Mouse (Mus musculus) granulocyte monocyte progenitor cell, adult 5-6 weeks (primary cell): ENCODE measurements around the gene Cc2d1a. TPM values are rescaled to one million over a fixed set of nuclear protein-coding genes. Genes with fewer than 3 reads are reported as not detected.

Experiments used
- ATAC-seq: replicated peaks from 2 replicates; pipeline ENCODE4 v1.8.0; 2016; ENCODE audit warnings: mild to moderate bottlenecking, moderate TSS enrichment, inconsistent platforms; ENCODE audit not compliant: poor library complexity, severe bottlenecking
- total RNA-seq, 2 experiments: library from RNA; stranded (forward) in 1 of 2; stranded (reverse) in 1 of 2; fragments of 200-712, 200-1000 nt in 1 of 2; fragments of >200 nt in 1 of 2; fragmentation: Nextera tagmentation in 1 of 2; gene quantifications; 2 replicates each; pipeline ENCODE4 v1.2.3; 2014 to 2017

Gene Cc2d1a
- total RNA-seq, 2 experiments from 2014 or later = 9.0 to 11.8 TPM

DNA sequence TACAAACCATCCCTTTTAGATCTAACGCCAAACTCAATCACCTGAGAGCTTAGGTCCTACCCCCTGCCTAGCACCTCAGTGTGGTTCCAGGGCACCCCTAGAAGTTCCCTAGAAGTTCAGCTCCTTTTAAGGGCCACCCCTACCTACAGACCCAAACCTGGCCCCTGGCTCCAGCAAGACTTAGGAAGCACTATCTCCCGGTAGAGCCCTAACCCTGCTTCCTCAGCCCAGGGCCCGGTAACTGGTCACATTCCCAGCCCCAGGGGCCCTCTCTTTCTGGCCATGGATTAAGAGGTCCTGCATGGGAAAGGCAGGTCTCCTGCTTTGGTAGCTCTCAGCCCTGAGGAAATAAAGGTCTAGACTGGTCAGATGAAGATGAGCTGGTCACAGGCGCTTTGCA is 32.2 kb upstream of the Cc2d1a start:
- ATAC-seq = no peak

DNA sequence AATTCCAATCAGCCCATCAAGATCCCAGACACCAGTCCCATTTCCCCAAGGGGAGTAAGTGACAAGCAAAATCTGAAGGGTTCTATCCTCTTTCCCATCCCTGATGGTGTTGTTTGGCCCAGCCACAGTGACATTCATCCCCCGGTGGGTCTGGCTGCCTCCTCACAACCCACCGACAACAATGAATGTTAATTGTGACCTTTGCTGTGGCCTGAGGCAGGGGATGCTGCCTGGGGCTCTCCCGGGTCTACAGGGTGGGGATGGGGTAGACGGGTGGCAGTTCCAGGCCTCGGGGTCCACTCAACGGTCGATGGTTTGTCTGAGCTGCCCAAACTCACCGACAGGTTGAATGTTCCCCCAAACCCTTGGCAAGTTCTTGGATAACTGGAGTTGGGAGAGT is 30.9 kb upstream of the Cc2d1a start:
- no peak for ATAC-seq

GRCm38 (mm10) chr8:84177405-84177804 is 29.7 kb upstream of the Cc2d1a start:
- no peak for ATAC-seq

GRCm38 (mm10) chr8:84176560-84176959 is 28.8 kb upstream of the Cc2d1a start:
- ATAC-seq = 0 out of 2 replicates have a peak, but pooled peaks have one; percentile 39

- no peak for ATAC-seq
Measured at GRCm38 (mm10) chr8:84173861-84174260, 26.1 kb upstream of the Cc2d1a start.

- ATAC-seq = no peak
Measured at GRCm38 (mm10) chr8:84170096-84170495, 22.4 kb upstream of the Cc2d1a start.

- no peak for ATAC-seq
Measured at GRCm38 (mm10) chr8:84167696-84168095, 20.0 kb upstream of the Cc2d1a start.

- peak; percentile 69 for ATAC-seq
Measured at GRCm38 (mm10) chr8:84157620-84158019, 9.9 kb upstream of the Cc2d1a start.

DNA sequence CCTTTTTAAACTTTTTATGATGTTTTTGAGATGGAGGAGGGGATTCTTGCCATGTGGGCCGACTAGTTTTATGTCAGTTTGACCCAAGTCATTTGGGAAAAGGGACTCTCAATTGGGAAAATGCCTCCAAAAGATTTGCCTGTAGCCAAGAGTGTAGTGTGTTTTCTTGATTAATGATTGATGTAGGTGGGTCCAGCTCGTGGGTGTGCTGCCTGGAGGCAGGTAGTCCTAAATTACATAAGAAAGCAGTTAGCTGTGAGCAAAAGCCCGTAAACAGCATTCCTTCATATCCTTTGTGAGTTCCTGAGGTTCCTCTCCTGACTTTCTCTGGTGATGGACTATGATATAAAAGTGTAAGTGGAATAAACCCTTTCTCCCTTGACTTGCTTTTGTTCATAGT is 1.4 kb upstream of the Cc2d1a start:
- ATAC-seq = no peak

DNA sequence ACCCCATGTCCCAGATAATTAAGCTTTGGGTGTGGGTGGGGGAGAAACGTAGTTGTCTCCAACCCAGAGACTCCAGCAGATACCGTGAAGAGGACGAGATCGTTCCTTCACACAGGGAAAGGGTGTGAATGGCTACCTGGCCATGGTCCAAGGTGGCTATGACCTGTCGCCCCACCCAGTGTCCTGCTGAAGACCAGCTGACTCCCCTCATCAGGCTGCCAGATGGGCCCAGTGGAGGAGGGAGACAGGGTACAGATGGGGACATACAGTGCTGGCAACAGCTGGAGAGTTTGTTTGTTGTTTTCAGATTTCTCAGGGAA is 755 bp upstream of the Cc2d1a start:
- no peak for ATAC-seq

DNA sequence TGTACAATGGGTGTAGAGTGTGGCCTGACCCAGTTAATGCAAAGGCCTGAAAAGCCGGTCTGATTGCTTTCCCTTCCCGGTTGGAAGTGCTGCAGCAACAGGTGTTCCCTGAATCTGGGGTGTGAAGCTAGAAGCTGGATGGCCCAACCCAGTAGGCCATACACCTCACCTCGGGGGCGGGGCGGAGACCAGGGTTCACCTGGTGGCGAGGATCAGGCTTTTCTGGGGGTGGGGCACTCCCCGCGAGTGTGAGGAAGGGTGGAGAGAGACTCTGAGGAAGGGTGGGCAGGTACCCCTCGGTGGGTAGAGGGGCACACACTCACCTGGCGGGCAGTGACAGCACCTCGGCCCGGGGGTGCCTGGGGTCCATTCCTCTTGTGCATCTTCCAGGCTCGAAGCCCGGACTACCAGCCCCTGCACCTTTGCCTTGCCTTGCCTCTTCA is 391 bp downstream of the Cc2d1a start:
- ATAC-seq = peak; percentile 8; the same call in 1 of the 2 replicates

- 0 out of 2 replicates have a peak, but pooled peaks have one; percentile 4 for ATAC-seq
Measured at GRCm38 (mm10) chr8:84144636-84145245, 3.0 kb downstream of the Cc2d1a start.

GRCm38 (mm10) chr8:84140838-84141237 is 6.9 kb downstream of the Cc2d1a start:
- ATAC-seq = no peak

- ATAC-seq = no peak
Measured at GRCm38 (mm10) chr8:84137848-84138247, 9.9 kb downstream of the Cc2d1a start.

GRCm38 (mm10) chr8:84132225-84132624 is 15.5 kb downstream of the Cc2d1a start:
- ATAC-seq = peak; percentile 64

DNA sequence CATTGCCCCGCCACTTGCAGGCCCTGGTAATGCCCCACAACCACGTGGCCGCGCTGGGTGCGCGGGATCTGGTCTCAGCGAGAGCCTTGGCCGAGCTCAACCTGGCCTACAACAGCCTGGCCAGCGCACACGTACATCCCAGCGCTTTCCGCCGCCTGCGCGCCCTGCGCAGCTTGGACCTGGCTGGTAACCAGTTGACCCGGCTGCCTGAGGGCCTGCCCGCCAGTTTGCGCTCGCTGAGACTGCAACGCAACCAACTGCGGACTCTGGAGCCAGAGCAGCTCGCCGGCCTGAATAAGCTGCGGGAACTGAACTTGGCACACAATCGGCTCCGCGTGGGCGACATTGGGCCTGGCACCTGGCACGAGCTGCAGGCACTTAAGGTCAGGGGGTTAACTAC is 16.9 kb downstream of the Cc2d1a start:
- ATAC-seq = no peak

DNA sequence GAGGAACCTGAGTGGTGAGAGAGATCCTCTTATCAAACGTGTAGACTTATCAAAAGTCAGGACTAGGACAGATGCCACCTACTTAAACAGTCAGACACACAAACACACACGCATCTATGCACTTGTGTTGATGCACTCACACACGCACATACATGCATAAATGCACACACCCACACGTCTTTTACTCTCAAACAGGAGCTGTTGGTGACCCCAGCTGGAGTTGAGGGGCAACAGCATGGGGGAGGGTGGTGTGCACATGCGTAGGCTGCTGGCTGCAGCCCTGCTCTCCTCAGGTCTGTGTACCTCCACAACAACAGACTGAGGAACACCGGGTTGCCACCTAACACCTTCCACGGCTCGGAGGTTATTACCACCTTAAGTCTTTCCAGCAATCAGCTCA is 19.5 kb downstream of the Cc2d1a start:
- no peak for ATAC-seq

- ATAC-seq = peak; percentile 60
Measured at GRCm38 (mm10) chr8:84127202-84127901, 20.4 kb downstream of the Cc2d1a start.

- peak; percentile 13; the same call in 1 of the 2 replicates for ATAC-seq
Measured at GRCm38 (mm10) chr8:84126742-84127141, 21.0 kb downstream of the Cc2d1a start.

DNA sequence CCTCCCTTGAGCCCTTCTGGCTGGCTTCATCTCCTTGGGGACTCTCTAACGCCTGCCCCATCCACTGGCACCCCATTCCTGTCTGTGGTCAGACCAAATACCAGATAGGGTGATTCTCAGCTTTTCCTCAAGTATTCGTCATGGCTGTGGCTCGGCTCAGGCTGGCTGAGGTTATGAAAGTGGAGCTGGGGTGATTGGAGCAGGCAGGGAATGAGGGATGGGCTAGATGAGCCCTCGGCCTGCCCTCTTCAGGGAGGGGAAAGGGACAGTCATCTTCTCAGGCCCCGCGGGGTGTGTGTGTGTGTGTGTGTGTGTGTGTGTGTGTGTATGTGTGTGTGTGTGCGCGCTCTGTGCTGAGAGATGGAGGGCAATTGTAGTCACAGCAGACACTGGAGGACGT is 22.1 kb downstream of the Cc2d1a start, which contains the start of gene Podnl1:
TSS of gene Podnl1 (plus strand) at position 334 of the 400 bp plus-strand sequence.
- peak; percentile 30; the same call in 1 of the 2 replicates for ATAC-seq

- no peak for ATAC-seq
Measured at GRCm38 (mm10) chr8:84122151-84122550, 25.6 kb downstream of the Cc2d1a start.

DNA sequence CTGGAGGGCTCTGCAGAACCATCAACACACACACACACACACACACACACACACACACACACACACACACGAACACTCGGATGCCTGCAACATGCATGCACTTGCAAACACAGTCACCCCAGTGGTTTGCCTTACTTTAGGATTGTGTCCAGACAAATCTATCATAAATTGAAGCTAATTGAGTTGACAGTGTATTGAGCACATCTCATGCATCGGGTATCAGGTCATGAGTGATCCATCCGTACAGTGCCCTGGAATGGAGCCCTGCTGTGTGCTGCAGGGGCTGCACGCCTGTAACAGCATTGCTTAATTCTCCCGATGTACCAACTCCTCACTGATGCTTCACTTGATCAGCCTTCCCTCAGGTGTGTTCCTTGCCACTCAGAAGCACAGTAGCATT is 32.1 kb downstream of the Cc2d1a start:
- ATAC-seq = no peak
